Mouse (Mus musculus) heart, embryonic 16.5 days (tissue): ENCODE measurements at regions not wholly inside any gene's neighbourhood (a gene's known extent, or its start where the extent isn't known, plus 50 kb on each side); places are given as distances from the start of the nearest gene placed in this dataset.

ENCODE experiments used
- ATAC-seq: fragments of 200-750 bp; cut with Nextera tagmentation; replicated peaks from 2 replicates; pipeline ENCODE4 v1.8.0; 2017; ENCODE audit warnings: moderate number of reproducible peaks; ENCODE audit not compliant: insufficient read depth, low FRiP score; ENCODE audit errors: extremely low read depth
- H3K27ac ChIP-seq: fragments of 300-500 bp; sonication (generic); 2 replicates; pipeline ENCODE4 v1.5.1; 2014; ENCODE audit warnings: mild to moderate bottlenecking, low read length, control low read depth, moderate library complexity
- H3K27me3 ChIP-seq: fragments of 300-500 bp; sonication (generic); 2 replicates; pipeline ENCODE4 v1.6.1; 2014; ENCODE audit warnings: low read length, mixed read lengths; ENCODE audit not compliant: control insufficient read depth, insufficient read depth
- H3K36me3 ChIP-seq: fragments of 300-500 bp; sonication (generic); 2 replicates; pipeline ENCODE4 v1.6.1; 2014; ENCODE audit not compliant: control insufficient read depth, insufficient read depth
- H3K4me1 ChIP-seq: fragments of 300-500 bp; sonication (generic); 2 replicates; pipeline ENCODE4 v1.6.1; 2014; ENCODE audit warnings: low read length, mixed read lengths; ENCODE audit not compliant: control insufficient read depth, insufficient read depth
- H3K4me2 ChIP-seq: fragments of 300-500 bp; sonication (generic); 2 replicates; pipeline ENCODE4 v1.6.1; 2014; ENCODE audit warnings: low read depth, mild to moderate bottlenecking, control low read depth, low read length
- H3K4me3 ChIP-seq: fragments of 300-500 bp; sonication (generic); 2 replicates; pipeline ENCODE4 v1.5.1; 2014; ENCODE audit warnings: mild to moderate bottlenecking, control low read depth, low read length
- H3K9ac ChIP-seq: fragments of 300-500 bp; sonication (generic); 2 replicates; pipeline ENCODE4 v1.6.1; 2014; ENCODE audit warnings: low read length, control low read depth
- H3K9me3 ChIP-seq: fragments of 300-500 bp; sonication (generic); replicated peaks from 2 replicates; pipeline ENCODE4 v1.6.1; 2016; ENCODE audit warnings: low read length; ENCODE audit not compliant: control insufficient read depth
- WGBS: fragments of 180-500 bp; shearing (Covaris S2); extraction: QIAGEN DNeasy Blood & Tissue Kit; methylation state at CpG from one replicate; pipeline ENCODE4 v1.1.7; 2014; 5-methylcytosine and 5-hydroxymethylcytosine counted together

DNA sequence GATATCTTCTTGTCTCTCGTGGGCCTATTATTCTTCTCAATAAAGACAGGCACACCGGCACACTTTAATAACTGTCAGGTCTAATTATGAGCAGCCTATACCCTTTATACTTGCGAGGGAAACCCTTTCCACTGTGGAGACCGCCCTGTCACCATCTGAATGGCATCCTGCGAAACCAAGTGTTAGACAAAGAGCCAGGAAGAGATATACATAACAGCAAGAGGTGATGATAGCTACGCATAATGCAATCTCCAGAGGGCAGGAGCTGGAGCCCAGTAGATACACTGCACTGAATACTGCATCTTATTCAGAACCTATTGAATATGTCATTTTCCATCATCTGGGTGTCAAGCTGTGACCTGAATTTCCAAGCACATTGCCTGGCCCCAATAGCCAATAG lies 187.7 kb downstream of the Kit start:
- Histone ChIP-seq H3K9me3 (0 out of 2 replicates have a peak, but pooled peaks cover 3% of the 10 kb centered on the region), H3K4me1 (peaks cover 18% of the 10 kb centered on the region), H3K4me2 (peak overlapping the region; percentile 27), H3K4me3 (no peak overlapping the region), H3K9ac (no peak overlapping the region), H3K27me3 (peaks cover 6% of the 10 kb centered on the region; the same call in 1 of the 2 replicates), H3K27ac (peak overlapping the region; percentile 24; the same call in 1 of the 2 replicates), H3K36me3 (no peaks in the 10 kb centered on the region)
- peak; percentile 64 for ATAC-seq
- WGBS = 23% methylated on average over 6 of the region's 6 CpGs

DNA sequence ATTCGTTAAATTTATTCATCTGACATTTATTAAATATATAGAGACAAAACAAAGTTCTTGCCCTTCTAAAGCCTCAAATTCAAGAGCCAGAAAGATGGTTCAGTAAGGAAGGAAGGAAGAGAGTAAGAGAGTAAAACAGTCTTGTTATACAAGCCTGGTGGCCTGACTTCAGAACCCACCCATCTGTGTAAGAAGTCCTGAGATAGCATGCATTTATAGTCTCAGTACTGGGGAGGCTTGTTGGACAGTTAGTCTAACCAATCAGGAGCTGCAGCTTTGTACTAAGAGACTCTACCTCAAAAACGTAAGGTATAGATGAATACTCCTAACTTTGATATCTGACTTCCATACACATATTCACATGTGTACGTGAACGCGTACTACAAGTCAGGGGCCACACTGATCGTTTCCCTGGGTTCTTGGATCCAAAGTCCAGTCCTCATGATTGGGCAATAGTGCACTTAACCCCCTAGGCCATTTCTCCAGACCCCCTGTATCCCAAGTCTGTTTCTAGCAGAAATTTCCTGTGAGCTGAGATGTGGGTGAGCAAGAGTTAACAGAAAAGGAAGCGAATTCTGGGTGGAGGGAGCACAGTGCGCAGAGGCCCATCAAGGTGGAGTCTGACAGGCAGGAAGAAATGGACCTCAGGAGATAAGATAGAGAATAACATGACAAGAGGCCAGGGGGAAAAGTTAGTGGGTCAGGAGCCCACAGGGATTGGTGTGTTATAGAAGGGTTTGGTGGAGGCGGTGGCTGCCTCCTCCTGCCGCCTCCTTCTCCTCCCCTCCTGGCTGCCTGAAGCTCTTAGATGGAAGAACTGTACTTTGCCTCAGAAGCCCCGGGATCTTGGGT lies 187.0 kb downstream of the Kit start:
- 44% methylated on average over 11 of the region's 11 CpGs for WGBS
- Histone ChIP-seq H3K36me3 (no peaks in the 10 kb centered on the region), H3K27ac (peak overlapping the region; percentile 24; the same call in 1 of the 2 replicates), H3K4me2 (peak overlapping the region; percentile 27), H3K27me3 (peaks cover 8% of the 10 kb centered on the region; the same call in 1 of the 2 replicates), H3K9ac (no peak overlapping the region), H3K4me3 (no peak overlapping the region), H3K4me1 (peaks cover 18% of the 10 kb centered on the region), H3K9me3 (0 out of 2 replicates have a peak, but pooled peaks cover 2% of the 10 kb centered on the region)
- ATAC-seq = peak; percentile 75; the same call in 1 of the 2 replicates

GRCm38 (mm10) chr5:75756168-75756567 lies 181.5 kb downstream of the Kit start:
- Histone ChIP-seq H3K27me3 (0 out of 2 replicates have a peak, but pooled peaks cover 5% of the 10 kb centered on the region), H3K4me1 (0 out of 2 replicates have a peak, but pooled peaks cover 2% of the 10 kb centered on the region), H3K4me2 (no peak overlapping the region), H3K36me3 (no peaks in the 10 kb centered on the region), H3K9me3 (no peaks in the 10 kb centered on the region), H3K9ac (no peak overlapping the region), H3K27ac (no peak overlapping the region), H3K4me3 (no peak overlapping the region)
- no peak for ATAC-seq
- 60% methylated on average over 7 of the region's 7 CpGs for WGBS

DNA sequence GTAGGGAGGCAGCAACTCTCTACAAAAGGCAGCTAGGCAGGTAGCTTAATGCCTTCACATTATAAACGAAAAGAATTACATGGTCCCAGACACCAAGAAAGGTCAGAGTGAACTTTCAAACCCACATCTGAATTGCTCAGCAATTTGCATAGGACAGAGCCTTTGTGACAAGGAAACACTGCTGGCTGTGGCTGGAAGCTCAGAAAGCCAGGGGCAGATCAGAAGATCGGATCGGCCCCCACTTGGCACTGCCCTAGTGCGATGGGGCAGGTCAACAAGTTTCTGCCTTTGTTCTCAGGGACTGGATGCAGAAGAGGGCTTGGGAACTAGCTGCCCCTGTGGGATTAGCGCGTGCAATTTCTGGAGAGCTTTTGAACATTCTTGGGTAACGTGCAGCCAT lies 179.6 kb downstream of the Kit start:
- H3K4me1 ChIP-seq = 0 out of 2 replicates have a peak, but pooled peaks cover 2% of the 10 kb centered on the region
- H3K27me3 ChIP-seq = 0 out of 2 replicates have a peak, but pooled peaks cover 2% of the 10 kb centered on the region
- no peaks in the 10 kb centered on the region for H3K36me3 ChIP-seq
- H3K4me2 ChIP-seq = no peak overlapping the region
- WGBS = 71% methylated on average over 7 of the region's 7 CpGs
- no peak overlapping the region for H3K27ac ChIP-seq
- H3K9me3 ChIP-seq = no peaks in the 10 kb centered on the region
- ATAC-seq = no peak
- no peak overlapping the region for H3K4me3 ChIP-seq
- no peak overlapping the region for H3K9ac ChIP-seq

DNA sequence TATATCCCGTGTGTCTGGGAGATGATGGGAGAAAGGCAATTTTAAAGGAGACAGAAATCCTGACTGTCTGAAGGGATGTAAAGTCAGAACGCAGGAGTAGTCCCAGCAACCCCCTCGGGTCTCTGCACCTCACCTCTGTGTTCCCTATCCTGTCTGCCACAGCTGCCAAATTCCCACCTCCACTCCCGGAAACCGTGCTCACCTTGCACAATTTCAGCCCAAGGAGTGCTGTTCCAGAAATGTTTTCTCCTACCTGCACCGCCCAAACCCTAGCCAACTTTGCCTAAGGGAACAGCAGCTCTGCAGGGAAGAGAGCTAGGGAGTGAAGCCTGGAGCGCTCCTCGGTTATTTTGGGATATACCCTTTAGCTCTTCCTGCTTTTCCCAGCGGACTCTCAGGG lies 170.6 kb downstream of the Kit start:
- Histone ChIP-seq H3K27me3 (no peaks in the 10 kb centered on the region), H3K27ac (no peak overlapping the region), H3K36me3 (no peaks in the 10 kb centered on the region), H3K4me3 (no peak overlapping the region), H3K9me3 (no peaks in the 10 kb centered on the region), H3K4me2 (no peak overlapping the region), H3K9ac (no peak overlapping the region), H3K4me1 (peaks cover 3% of the 10 kb centered on the region)
- no peak for ATAC-seq
- 60% methylated on average over 9 of the region's 9 CpGs for WGBS

DNA sequence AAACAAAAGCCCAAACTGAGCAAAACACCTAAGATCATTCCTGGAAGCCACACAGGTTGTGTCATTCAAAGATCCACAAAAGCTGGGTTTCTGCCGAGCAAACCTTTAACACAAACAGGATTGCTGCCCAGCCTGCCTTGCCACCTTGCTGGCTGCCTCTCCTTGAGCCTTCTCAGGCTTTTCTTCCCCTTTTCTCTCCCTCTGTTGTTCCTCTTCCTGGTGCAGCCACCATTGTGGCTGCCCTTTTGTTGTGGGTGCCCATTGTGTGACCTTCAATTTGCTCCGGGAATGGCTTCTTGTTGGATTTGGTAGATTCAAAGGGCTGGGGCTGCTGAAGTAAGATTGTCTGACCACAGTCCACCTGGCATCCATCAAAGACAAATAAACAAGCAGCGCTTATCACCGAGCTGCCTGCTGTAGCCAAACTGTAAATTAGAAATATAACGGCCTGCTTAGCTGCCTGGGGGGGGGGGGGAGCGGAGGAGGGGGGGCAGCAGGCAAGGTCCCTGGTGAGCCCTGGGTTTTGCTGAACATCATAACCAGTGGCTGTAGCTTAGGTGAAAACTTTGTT lies 169.8 kb downstream of the Kit start:
- 32% methylated on average over 6 of the region's 6 CpGs for WGBS
- no peak overlapping the region for H3K4me3 ChIP-seq
- H3K27ac ChIP-seq = no peak overlapping the region
- no peaks in the 10 kb centered on the region for H3K27me3 ChIP-seq
- no peak for ATAC-seq
- peaks cover 3% of the 10 kb centered on the region for H3K4me1 ChIP-seq
- no peaks in the 10 kb centered on the region for H3K9me3 ChIP-seq
- no peaks in the 10 kb centered on the region for H3K36me3 ChIP-seq
- no peak overlapping the region for H3K4me2 ChIP-seq
- no peak overlapping the region for H3K9ac ChIP-seq

- no peak overlapping the region for H3K9ac ChIP-seq
- ATAC-seq = no peak
- no peaks in the 10 kb centered on the region for H3K4me1 ChIP-seq
- no peak overlapping the region for H3K4me3 ChIP-seq
- 77% methylated on average over 8 of the region's 8 CpGs for WGBS
- peaks cover 5% of the 10 kb centered on the region; the same call in 1 of the 2 replicates for H3K36me3 ChIP-seq
- peaks cover 2% of the 10 kb centered on the region for H3K9me3 ChIP-seq
- no peaks in the 10 kb centered on the region; the same call in 1 of the 2 replicates for H3K27me3 ChIP-seq
- H3K27ac ChIP-seq = no peak overlapping the region
- H3K4me2 ChIP-seq = no peak overlapping the region
These were observed 164.6 kb downstream of the Kit start for GRCm38 (mm10) chr5:75739336-75739735.

GRCm38 (mm10) chr5:75738445-75738844 lies 163.7 kb downstream of the Kit start:
- H3K9ac ChIP-seq = no peak overlapping the region
- no peak overlapping the region for H3K4me3 ChIP-seq
- peaks cover 2% of the 10 kb centered on the region for H3K9me3 ChIP-seq
- ATAC-seq = no peak
- WGBS = 82% methylated on average over 2 of the region's 2 CpGs
- no peak overlapping the region for H3K4me2 ChIP-seq
- peaks cover 5% of the 10 kb centered on the region; the same call in 1 of the 2 replicates for H3K36me3 ChIP-seq
- H3K27me3 ChIP-seq = no peaks in the 10 kb centered on the region; the same call in 1 of the 2 replicates
- H3K27ac ChIP-seq = no peak overlapping the region
- H3K4me1 ChIP-seq = no peaks in the 10 kb centered on the region

DNA sequence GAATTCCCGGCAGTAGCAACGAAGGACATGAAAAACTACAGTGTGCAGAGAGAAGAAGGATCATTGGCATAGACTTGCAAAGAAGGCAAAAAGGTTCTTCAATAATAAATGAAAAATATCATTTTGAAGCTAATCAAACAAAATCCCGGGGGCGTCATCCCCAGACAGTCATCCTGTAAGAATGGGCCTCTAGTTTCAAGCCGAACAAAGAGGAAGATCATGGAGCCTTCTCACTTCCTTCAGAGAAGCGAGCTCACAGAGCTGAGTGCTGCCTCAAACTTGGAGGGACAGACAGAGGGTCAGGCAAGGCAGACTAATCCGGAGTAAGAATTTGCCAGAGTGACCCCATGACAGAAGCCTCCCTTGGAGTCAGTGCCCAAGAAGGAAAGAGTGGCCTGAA lies 163.0 kb downstream of the Kit start:
- Histone ChIP-seq H3K9me3 (peaks cover 2% of the 10 kb centered on the region), H3K27ac (no peak overlapping the region), H3K4me3 (no peak overlapping the region), H3K4me2 (no peak overlapping the region), H3K36me3 (peaks cover 5% of the 10 kb centered on the region; the same call in 1 of the 2 replicates), H3K9ac (no peak overlapping the region), H3K4me1 (no peaks in the 10 kb centered on the region), H3K27me3 (no peaks in the 10 kb centered on the region; the same call in 1 of the 2 replicates)
- no peak for ATAC-seq
- 83% methylated on average over 7 of the region's 7 CpGs for WGBS
